In genomic region chr10:88793671-88794070, GRCm38 (mm10) we compare ENCODE assay signal across 17 mouse cellular contexts.
"Had no signal": no experiment of that assay in that cellular context is flagged by ENCODE, and none has a peak within 500 bp of the region (broad histone marks: within the 10 kb centered on the region; RNA-seq: fewer than 3 reads in every experiment).

No protein-coding gene starts in this region.

- H3K27me3 ChIP-seq: liver, embryonic 12.5 days; lung, embryonic 15.5 days; neural tube, embryonic 13.5 days; neural tube, embryonic 15.5 days had no signal

- H3K4me3 ChIP-seq: liver, embryonic 12.5 days; lung, embryonic 15.5 days; midbrain, embryonic 10.5 days; myocyte; neural tube, embryonic 13.5 days; neural tube, embryonic 15.5 days had no signal

- ATAC-seq: liver, embryonic 12.5 days; midbrain, embryonic 16.5 days had no signal

- H3K4me1 ChIP-seq: liver, embryonic 12.5 days; lung, embryonic 15.5 days; midbrain, embryonic 10.5 days; neural tube, embryonic 13.5 days; neural tube, embryonic 15.5 days had no signal

- H3K27ac ChIP-seq: liver, embryonic 12.5 days; liver, embryonic 14.5 days; lung, embryonic 15.5 days; midbrain, embryonic 10.5 days; neural tube, embryonic 13.5 days; neural tube, embryonic 15.5 days had no signal

- H3K9ac ChIP-seq: liver, embryonic 12.5 days; liver, embryonic 14.5 days; lung, embryonic 15.5 days; neural tube, embryonic 13.5 days; neural tube, embryonic 15.5 days had no signal

- DNase-seq: midbrain, embryonic 14.5 days; retina, postnatal 1 day; right cerebral cortex, adult 18-20 months; right cerebral cortex, postnatal 25 days; right cerebral cortex, postnatal 4 days; spleen, adult 18-20 months; thymus, adult 18-20 months; thymus, postnatal 14 days; thymus, postnatal 36 days had no signal

- H3K9me3 ChIP-seq: liver, embryonic 12.5 days; lung, embryonic 15.5 days; midbrain, embryonic 10.5 days; neural tube, embryonic 13.5 days; neural tube, embryonic 15.5 days had no signal

- H3K4me2 ChIP-seq: liver, embryonic 12.5 days; lung, embryonic 15.5 days; neural tube, embryonic 13.5 days; neural tube, embryonic 15.5 days had no signal
